Mouse (Mus musculus): ENCODE data around the gene Ropn1l.

DNA sequence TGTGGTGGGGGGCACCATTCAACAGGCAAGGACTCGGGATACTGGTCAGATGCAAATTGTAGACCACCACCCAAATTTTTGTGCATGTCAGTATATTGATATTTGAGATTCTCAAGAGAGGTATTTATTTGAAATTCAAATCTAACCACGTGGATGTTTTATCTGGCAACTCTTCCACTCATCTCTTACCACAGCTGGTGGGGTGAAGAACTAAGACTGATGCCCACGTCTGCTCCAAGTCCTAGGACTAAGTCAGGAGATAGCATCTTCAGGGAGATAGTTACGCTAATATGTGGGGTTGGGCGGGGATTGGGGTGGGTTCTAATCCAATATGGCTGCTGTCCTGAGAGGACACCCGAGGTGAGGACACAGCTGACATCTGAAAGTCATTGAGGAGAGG, 41.1 kb downstream of the Ropn1l start:
- TF ChIP-seq CTCF (IDR thresholded peaks at IDR 0.05; ENCODE audit: extremely low read depth, insufficient read depth, low read length) (no peak), POLR2A (IDR thresholded peaks at IDR 0.05; ENCODE audit: extremely low read depth, insufficient read depth, low read length) (no peak)

Data from cortical plate, adult 2 months (tissue).